Mouse (Mus musculus): ENCODE measurements around the gene C130026I21Rik.
"Not testable (repeated sequence)": the region's sequence is repeated elsewhere in the genome, so short reads cannot be mapped to it uniquely, and the experiment has no call there.

DNA sequence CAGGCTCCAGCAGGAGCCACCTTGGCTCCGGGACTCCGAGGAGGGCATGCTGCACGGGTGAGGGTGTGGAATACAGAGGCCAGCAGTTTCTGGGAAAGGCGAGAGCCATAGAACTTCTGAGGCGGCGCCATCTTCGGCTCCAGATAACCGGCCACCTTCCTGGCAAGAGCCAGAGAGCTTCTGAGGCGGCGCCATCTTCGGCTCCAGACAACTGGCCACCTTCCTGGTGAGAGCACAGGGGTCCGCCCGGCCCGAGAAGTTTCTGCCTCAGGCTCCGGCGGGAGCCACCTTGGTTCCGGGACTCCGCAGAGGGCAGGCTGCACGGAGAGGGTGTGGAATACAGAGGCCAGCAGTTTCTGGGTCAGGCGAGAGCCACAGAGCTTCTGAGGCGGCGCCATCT, 136.7 kb downstream of the C130026I21Rik start:
- not testable (repeated sequence) for TF ChIP-seq CTCF, EP300 (IDR thresholded peaks at IDR 0.05; ENCODE audit: low read depth)
